Mouse (Mus musculus) left cerebral cortex, postnatal 4 days (tissue): ENCODE results near the gene Natd1. TPM values are rescaled to one million over a fixed set of nuclear protein-coding genes. Genes with fewer than 3 reads are reported as not detected.

Experiments used
- DNase-seq: peaks from one replicate; pipeline ENCODE4 v3.0.0-alpha.2; 2022
- intact Hi-C: fragments of 180-260 bp; cut with DNase I; formaldehyde crosslinking; loops from one replicate; pipeline ENCODE4 v1.15.1; 2025
- total RNA-seq, 2 experiments: library from RNA; stranded (reverse); gene quantifications; 2 replicates each; pipeline ENCODE4 v1.2.3; 2021

Gene Natd1
- 10 to 100 TPM; 22.8 to 29.3 TPM for total RNA-seq

- intact Hi-C loops, result no loop called here
- DNase-seq, result no peak
Observed at GRCm38 (mm10) chr11:60914491-60914890, at the start of gene Natd1. Gene Natd1, minus strand, starts transcription at chr11:60914750.

GRCm38 (mm10) chr11:60962709-60963108 is 48.2 kb upstream of the Natd1 start:
- intact Hi-C loops, result no loop called here
- no peak for DNase-seq

GRCm38 (mm10) chr11:60961176-60961575 is 46.6 kb upstream of the Natd1 start:
- no peak for DNase-seq
- intact Hi-C loops, result no loop called here

- no peak for DNase-seq
- intact Hi-C loops, result no loop called here
Observed at GRCm38 (mm10) chr11:60958948-60959347, 44.4 kb upstream of the Natd1 start.

GRCm38 (mm10) chr11:60955621-60956383 is 41.3 kb upstream of the Natd1 start:
- DNase-seq, result no peak
- intact Hi-C loops, result no loop called here

GRCm38 (mm10) chr11:60954255-60955104 is 39.9 kb upstream of the Natd1 start:
- no peak for DNase-seq
- intact Hi-C loops, result loop anchor here (5.0 kb wide), 1 partner anchor 138 kb away; no protein-coding TSS in a partner anchor

- intact Hi-C loops, result loop anchor here (5.0 kb wide), 1 partner anchor 138 kb away; no protein-coding TSS in a partner anchor
- peak; percentile 96 for DNase-seq
Observed at GRCm38 (mm10) chr11:60953803-60954202, 39.3 kb upstream of the Natd1 start.

- no peak for DNase-seq
- intact Hi-C loops, result loop anchor here (5.0 kb wide), 1 partner anchor 139 kb away; no protein-coding TSS in a partner anchor
Observed at GRCm38 (mm10) chr11:60952986-60953385, 38.4 kb upstream of the Natd1 start.

GRCm38 (mm10) chr11:60952362-60952761 is 37.8 kb upstream of the Natd1 start:
- intact Hi-C loops, result loop anchor here (5.0 kb wide), 1 partner anchor 140 kb away; no protein-coding TSS in a partner anchor
- no peak for DNase-seq

- DNase-seq, result no peak
- intact Hi-C loops, result loop anchor here (5.0 kb wide), 1 partner anchor 140 kb away; no protein-coding TSS in a partner anchor
Observed at GRCm38 (mm10) chr11:60951896-60952295, 37.3 kb upstream of the Natd1 start.

GRCm38 (mm10) chr11:60945003-60945402 is 30.5 kb upstream of the Natd1 start:
- intact Hi-C loops, result no loop called here
- DNase-seq, result no peak

- no peak for DNase-seq
- intact Hi-C loops, result no loop called here
Observed at GRCm38 (mm10) chr11:60942263-60943015, 27.9 kb upstream of the Natd1 start.

- intact Hi-C loops, result no loop called here
- no peak for DNase-seq
Observed at GRCm38 (mm10) chr11:60941370-60941769, 26.8 kb upstream of the Natd1 start.

GRCm38 (mm10) chr11:60940501-60940900 is 26.0 kb upstream of the Natd1 start:
- DNase-seq, result no peak
- intact Hi-C loops, result no loop called here

GRCm38 (mm10) chr11:60939487-60939886 is 24.9 kb upstream of the Natd1 start:
- intact Hi-C loops, result no loop called here
- no peak for DNase-seq

GRCm38 (mm10) chr11:60937611-60938010 is 23.1 kb upstream of the Natd1 start:
- intact Hi-C loops, result no loop called here
- DNase-seq, result no peak

GRCm38 (mm10) chr11:60935975-60936373 is 21.4 kb upstream of the Natd1 start:
- intact Hi-C loops, result no loop called here
- DNase-seq, result no peak

GRCm38 (mm10) chr11:60935326-60935974 is 20.9 kb upstream of the Natd1 start:
- intact Hi-C loops, result no loop called here
- no peak for DNase-seq

GRCm38 (mm10) chr11:60934795-60935194 is 20.2 kb upstream of the Natd1 start:
- no peak for DNase-seq
- intact Hi-C loops, result no loop called here
